Mouse (Mus musculus): ENCODE measurements around the gene Tamm41.

GRCm38 (mm10) chr6:115043657-115044500, 6.2 kb upstream of the Tamm41 start:
- no peak for TF ChIP-seq POLR2A (IDR thresholded peaks at IDR 0.05; ENCODE audit: extremely low read depth, insufficient read depth, low read length)
- no peak for TF ChIP-seq CTCF (IDR thresholded peaks at IDR 0.05; ENCODE audit: low read depth, low read length)
